Mouse (Mus musculus): ENCODE results near the gene Phldb3.
A peak's percentile ranks its signal among the peaks of the same experiment; 100 is the strongest.

- TF ChIP-seq CTCF (IDR thresholded peaks at IDR 0.05; ENCODE audit: low read depth, low read length) (0 out of 2 replicates have a peak, but pooled peaks have one; percentile 12), POLR2A (IDR thresholded peaks at IDR 0.05; ENCODE audit: borderline replicate concordance, low read depth, low read length) (no peak)
Observed at GRCm38 (mm10) chr7:24599211-24600067, 11.1 kb upstream of the Phldb3 start.
